Mouse (Mus musculus) embryonic facial prominence, embryonic 10.5 days (tissue): ENCODE results near the gene Tjap1. TPM values are rescaled to one million over a fixed set of nuclear protein-coding genes. Genes with fewer than 3 reads are reported as not detected.

ENCODE experiments used
- microRNA counts: library from miRNA; unstranded; fragments of <30 nt; microRNA quantifications from one replicate; lab custom pipeline; 2017
- microRNA-seq: library from miRNA; unstranded; fragments of <30 nt; microRNA quantifications from one replicate; pipeline ENCODE4, GENCODE M21; 2017
- polyA plus RNA-seq: library from polyadenylated mRNA; unstranded; fragments of >200 nt; fragmentation: Nextera tagmentation; extraction: Ambion mirVana; gene quantifications from 2 replicates; pipeline ENCODE4 v1.2.1, GENCODE M21; 2016

Tjap1 gene
- polyA plus RNA-seq, 1 experiment from 2014 or later = 62.6 TPM

MicroRNAs encoded within 50 kb of the gene (microRNA counts, 519-probe panel; counts per million panel counts)
- microRNA mmu-miR-693-3p (lab: Ali Mortazavi, UCI) (188 counts per million, percentile 57 among the panel's probes with 10 or more counts), microRNA mmu-miR-693-5p (lab: Ali Mortazavi, UCI) (188 counts per million, percentile 57 among the panel's probes with 10 or more counts)

Small RNA genes within 50 kb of the gene (microRNA-seq; reads per million reads assigned to microRNA genes)
- 2.4 reads per million for gene Mir693

Other genes starting within 250 kb of the Tjap1 start
- 152 and 154 TPM in 2 replicates for gene Mrps18a, start 172.0 kb downstream of the Tjap1 start, polyA plus RNA-seq
- gene Rsph9, start 138.8 kb downstream of the Tjap1 start, polyA plus RNA-seq = 9.8 and 10.2 TPM in 2 replicates
- 36.6 and 41.0 TPM in 2 replicates for gene Mad2l1bp, start 129.5 kb downstream of the Tjap1 start, polyA plus RNA-seq
- gene Gtpbp2, start 122.0 kb downstream of the Tjap1 start, polyA plus RNA-seq = 33.8 and 34.9 TPM in 2 replicates
- 15.1 and 15.7 TPM in 2 replicates for gene Polh, start 80.4 kb downstream of the Tjap1 start, polyA plus RNA-seq
- 72.7 and 77.6 TPM in 2 replicates for gene Xpo5, start 80.2 kb downstream of the Tjap1 start, polyA plus RNA-seq
- gene Polr1c, start 35.0 kb downstream of the Tjap1 start, polyA plus RNA-seq = 125 and 130 TPM in 2 replicates
- gene Yipf3, start 34.9 kb downstream of the Tjap1 start, polyA plus RNA-seq = 66.6 and 70.6 TPM in 2 replicates
- 0.67 and 0.86 TPM in 2 replicates for gene Lrrc73, start 29.5 kb downstream of the Tjap1 start, polyA plus RNA-seq
- 1.5 and 2.0 TPM in 2 replicates for gene Dlk2, start 14.4 kb upstream of the Tjap1 start, polyA plus RNA-seq
- gene Abcc10, start 45.3 kb upstream of the Tjap1 start, polyA plus RNA-seq = 6.3 and 6.6 TPM in 2 replicates
- gene Zfp318, start 100.7 kb upstream of the Tjap1 start, polyA plus RNA-seq = 10.5 and 12.6 TPM in 2 replicates
- gene Crip3, start 145.9 kb upstream of the Tjap1 start, polyA plus RNA-seq = 0.77 TPM in 1 of 2 replicates, not detected in the other
- not detected in 2 replicates for gene Slc22a7, start 155.4 kb upstream of the Tjap1 start, polyA plus RNA-seq
- 0.67 and 0.80 TPM in 2 replicates for gene Ttbk1, start 204.6 kb upstream of the Tjap1 start, polyA plus RNA-seq
- 79.9 and 81.6 TPM in 2 replicates for gene Dnph1, start 213.7 kb upstream of the Tjap1 start, polyA plus RNA-seq